Mouse (Mus musculus) adrenal gland (tissue): ENCODE measurements around the gene Clip2.

Source experiments
- intact Hi-C: fragments of 180-260 bp; cut with DNase I; formaldehyde crosslinking; loops from one replicate; pipeline ENCODE4 v1.15.1; 2025

Clip2 gene

GRCm38 (mm10) chr5:134530830-134531229 lies 21.4 kb downstream of the Clip2 start:
- intact Hi-C loops, result no loop called here

- intact Hi-C loops, result no loop called here
Measured at GRCm38 (mm10) chr5:134528488-134528887, 23.7 kb downstream of the Clip2 start.

DNA sequence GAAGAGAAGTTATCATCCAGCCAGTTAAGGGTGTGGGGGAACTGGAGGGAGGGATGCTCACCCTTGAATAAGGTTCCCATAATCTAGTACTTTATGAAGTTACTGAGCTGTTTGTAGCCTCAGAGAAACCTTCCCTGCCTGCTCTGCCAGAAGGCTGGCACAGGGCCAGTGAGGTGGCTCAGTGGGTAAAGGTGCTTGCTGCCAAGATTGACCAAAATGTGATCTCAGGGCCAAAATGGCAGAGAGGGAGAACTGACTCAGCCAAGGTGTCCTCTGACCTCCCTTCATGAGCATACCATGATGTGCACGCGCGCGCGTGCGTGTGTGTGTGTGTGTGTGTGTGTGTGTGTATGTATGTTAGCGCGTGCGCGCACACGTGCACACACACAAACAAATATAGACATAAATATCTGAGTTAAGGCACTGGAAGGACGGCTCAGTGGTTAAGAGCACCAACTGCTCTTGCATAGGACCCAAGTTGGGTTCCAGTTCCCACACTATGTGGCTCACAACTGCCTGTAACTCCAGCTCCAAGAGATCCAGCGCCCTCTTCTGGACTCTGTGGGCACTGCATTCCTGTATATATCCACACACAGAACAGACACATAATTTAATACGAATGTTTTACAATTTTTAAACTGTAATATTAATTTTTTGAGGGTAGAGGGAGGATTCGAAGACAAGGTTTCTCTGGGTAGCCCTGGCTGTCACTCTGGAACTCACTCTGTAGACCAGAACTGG lies 26.1 kb downstream of the Clip2 start:
- intact Hi-C loops, result no loop called here

- intact Hi-C loops, result no loop called here
Measured at GRCm38 (mm10) chr5:134523728-134524127, 28.5 kb downstream of the Clip2 start.

DNA sequence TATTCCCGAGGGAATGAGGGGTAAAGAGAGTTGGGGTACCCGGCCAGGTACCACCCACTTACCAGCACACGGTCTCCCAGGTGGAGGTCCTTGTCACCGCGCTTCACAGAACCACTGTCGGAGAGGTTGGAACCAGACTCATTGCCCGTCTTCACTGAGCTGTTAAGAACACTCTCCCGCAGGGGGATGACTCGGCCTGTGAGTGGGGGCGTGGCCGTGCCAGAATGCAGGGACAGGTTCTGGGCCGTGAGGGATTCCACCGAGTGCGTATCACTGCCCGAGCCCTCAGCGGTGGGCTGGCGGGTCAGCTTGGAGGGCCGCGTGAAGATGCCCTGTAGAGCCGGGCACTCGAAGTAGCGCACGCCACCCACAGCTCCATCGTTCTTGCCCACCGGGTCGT lies 29.7 kb downstream of the Clip2 start:
- intact Hi-C loops, result no loop called here

DNA sequence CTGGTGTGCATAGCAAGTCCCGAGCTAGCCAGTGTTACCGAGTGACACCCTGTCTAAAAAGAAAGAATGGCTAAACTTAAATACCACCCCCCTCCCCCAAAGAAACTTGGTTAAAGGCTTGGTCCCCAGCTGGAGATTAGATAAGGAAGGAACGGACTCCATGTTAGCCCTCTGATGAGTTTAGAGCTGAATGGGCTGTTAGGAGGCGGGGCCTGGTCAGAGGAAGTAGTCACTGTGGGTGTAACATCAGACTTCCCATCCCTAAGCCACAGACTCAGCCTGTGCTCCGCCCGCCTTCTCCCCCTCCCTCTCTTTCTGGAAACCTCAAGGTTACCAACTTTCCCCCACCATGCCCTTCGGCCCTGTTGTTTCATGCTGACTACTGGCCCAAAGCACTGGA lies 30.4 kb downstream of the Clip2 start:
- intact Hi-C loops, result no loop called here

DNA sequence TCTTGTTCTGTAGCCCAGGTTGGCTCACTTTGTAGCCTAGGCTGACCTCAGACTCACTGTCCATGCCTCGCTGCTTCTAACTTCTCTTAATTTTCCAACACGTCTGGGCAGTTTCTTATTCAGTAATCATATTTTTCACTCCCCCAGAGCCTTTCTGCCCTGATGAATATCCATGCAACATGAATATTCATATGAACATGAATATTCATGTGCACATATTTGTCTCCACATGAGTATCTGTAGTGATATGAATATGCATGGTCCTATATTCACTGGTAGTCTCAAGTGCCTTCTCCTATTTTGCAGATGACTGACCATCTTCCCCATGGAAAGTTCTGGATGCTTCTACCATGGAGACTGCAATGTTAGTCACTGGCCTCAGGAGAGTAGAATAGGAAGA lies 31.1 kb downstream of the Clip2 start:
- intact Hi-C loops, result no loop called here

DNA sequence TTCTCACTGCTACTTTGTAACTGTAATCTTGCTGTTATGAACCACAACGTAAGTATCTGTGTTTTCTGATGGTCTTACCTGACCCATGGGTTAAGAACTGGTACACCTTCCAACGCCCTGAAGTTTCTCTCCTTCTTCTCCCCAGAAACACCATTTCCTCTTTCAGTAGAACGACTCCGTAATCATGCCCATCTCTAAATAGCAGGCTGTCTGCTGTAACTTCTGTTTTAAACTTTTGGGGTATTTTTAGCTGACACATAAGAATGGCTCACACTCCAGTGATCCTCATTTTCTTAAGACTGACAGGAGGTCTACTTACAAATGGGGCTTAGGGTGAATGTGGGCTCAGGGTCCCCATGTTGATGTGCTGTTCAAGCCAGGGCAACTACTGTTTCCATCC lies 32.1 kb downstream of the Clip2 start:
- intact Hi-C loops, result no loop called here

GRCm38 (mm10) chr5:134519471-134519870 lies 32.8 kb downstream of the Clip2 start:
- intact Hi-C loops, result no loop called here

DNA sequence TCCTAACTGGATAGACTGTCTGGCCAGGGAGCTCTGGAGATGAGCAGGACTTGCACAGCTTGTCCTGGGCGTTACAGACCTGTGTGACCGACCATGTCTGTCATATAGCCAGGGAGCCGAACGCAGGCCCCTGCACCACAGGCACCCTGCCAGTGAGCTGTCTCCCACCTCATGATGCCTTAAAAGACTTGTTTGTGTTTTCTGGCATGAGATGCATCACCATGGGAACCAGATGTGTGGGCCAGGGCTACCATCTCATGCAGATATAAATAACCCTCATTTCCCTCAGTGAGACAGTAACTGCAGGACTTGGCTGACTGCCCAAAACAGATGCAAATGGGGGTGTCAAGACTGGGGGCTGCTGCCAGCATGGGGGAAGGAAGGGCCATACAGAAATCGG lies 40.1 kb downstream of the Clip2 start:
- intact Hi-C loops, result no loop called here

DNA sequence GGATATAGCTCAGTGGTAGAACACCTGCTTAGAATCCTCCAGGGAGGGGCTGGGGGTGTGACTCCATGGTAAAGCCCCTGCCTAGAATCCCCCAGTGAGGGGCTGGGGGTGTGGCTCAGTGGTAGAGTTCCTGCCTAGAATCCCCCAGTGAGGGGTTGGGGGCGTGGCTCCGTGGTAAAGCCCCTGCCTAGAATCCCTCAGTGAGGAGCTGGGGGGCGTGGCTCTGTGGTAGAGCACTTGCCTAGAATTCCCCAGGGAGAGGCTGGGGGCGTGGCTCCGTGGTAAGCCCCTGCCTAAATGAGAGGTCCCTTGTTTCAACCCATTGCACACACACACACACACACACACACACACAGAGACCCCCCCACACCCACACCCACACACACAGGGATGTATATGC lies 42.0 kb downstream of the Clip2 start:
- intact Hi-C loops, result no loop called here

DNA sequence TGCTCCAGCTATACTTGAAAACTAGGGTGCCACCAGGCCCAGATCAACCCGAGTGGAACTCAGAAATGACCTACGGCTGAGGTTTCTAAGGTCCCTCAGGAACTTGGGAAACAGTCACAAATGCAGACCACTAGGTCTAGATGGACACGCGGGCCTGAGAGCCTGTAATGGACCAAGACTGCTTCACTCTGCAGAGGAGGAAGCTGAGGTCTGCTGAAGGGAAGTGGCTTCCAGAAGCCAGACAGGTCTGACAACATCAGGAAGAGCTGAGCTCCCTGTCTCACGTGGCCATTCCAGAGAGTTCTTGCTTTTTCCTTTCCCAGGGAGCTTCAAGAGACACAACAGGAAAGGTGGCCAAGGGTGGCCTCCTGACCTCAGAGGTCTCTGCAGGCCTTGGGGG lies 43.3 kb downstream of the Clip2 start:
- intact Hi-C loops, result loop anchor here (5.0 kb wide), 1 partner anchor 43 kb away; the partner anchor contains the start of gene Clip2

DNA sequence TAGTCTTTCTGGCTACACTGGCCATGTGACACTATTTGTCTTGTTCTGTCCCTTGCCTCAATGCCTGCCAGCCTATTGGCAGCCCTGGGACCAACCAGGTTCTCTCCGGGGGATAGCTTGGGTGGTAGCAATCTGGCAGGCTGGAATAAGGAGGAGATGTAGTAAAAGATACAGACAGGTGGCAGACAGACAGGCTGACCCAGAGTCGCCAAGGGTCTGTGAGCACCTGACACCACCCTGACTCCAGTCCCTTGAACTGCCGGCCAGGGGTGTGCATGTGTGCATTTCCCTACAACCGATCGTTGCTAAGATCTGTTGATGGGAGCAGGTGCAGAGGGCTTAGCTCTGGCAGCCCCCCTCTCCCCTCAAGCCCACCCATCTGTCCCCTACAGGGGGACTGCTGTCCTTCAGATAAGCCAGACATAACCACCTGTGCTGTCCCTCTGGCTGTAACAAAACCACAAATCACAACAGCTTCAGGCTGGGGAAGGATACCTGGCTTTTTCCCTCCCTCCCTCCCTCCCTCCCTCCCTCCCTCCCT lies 44.3 kb downstream of the Clip2 start:
- intact Hi-C loops, result loop anchor here (2.0 to 5.0 kb wide), 3 partner anchors 44 to 109 kb away; partner anchors contain the start of gene Clip2

- intact Hi-C loops, result loop anchor here (2.0 to 5.0 kb wide), 3 partner anchors 45 to 109 kb away; partner anchors contain the start of gene Clip2
Measured at GRCm38 (mm10) chr5:134507307-134507706, 44.9 kb downstream of the Clip2 start.

GRCm38 (mm10) chr5:134505810-134506292 lies 46.4 kb downstream of the Clip2 start:
- intact Hi-C loops, result loop anchor here (2.0 to 5.0 kb wide), 3 partner anchors 46 to 111 kb away; partner anchors contain the start of gene Clip2

GRCm38 (mm10) chr5:134502591-134502990 lies 49.6 kb downstream of the Clip2 start:
- intact Hi-C loops, result no loop called here

- intact Hi-C loops, result no loop called here
Measured at GRCm38 (mm10) chr5:134501453-134501852, 50.8 kb downstream of the Clip2 start.

GRCm38 (mm10) chr5:134500681-134501080 lies 51.6 kb downstream of the Clip2 start:
- intact Hi-C loops, result no loop called here

DNA sequence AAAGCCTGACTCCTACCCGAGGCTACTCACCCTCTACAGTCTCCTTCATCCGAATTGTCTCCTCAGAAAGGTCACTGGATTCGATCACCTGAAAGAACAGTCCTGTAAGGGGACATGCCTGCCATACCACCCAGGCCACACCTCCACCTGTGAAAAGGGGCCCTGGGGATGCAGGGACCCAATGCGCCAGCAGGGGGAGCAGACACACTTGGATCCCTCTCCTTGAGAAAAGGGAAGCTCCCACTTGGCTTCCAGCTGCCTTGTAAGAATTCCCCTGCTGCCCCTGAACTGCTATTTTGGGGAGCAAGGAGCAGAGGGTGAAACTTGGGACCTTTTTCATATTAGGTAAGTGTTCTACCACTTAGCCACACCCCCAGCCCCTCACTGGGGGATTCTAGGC lies 52.2 kb downstream of the Clip2 start:
- intact Hi-C loops, result no loop called here

- intact Hi-C loops, result loop anchor here (10.0 kb wide), 1 partner anchor 398 kb away; no protein-coding TSS in a partner anchor
Measured at GRCm38 (mm10) chr5:134497026-134497425, 55.2 kb downstream of the Clip2 start.

GRCm38 (mm10) chr5:134495796-134496195 lies 56.4 kb downstream of the Clip2 start:
- intact Hi-C loops, result loop anchor here (10.0 kb wide), 1 partner anchor 399 kb away; no protein-coding TSS in a partner anchor

GRCm38 (mm10) chr5:134494142-134494541 lies 58.1 kb downstream of the Clip2 start:
- intact Hi-C loops, result loop anchor here (5.0 to 10.0 kb wide), 2 partner anchors 208 to 401 kb away; no protein-coding TSS in a partner anchor
